ENCODE assay signal across 29 mouse cellular contexts in genomic region chr5:63579409-63579808, GRCm38 (mm10).
DNase-seq lines count a peak whose midpoint lies in the region; ATAC-seq and TF ChIP-seq lines count a peak whose summit lies in the region.
"Had no signal": no experiment of that assay in that cellular context is flagged by ENCODE, and none has a peak within 500 bp of the region (broad histone marks: within the 10 kb centered on the region; RNA-seq: fewer than 3 reads in every experiment).

No protein-coding gene starts in this region.

- ATAC-seq in forebrain, embryonic 14.5 days, result no peak
- ATAC-seq in forebrain, embryonic 11.5 days (replicated peaks; ENCODE audit: low FRiP score), result no peak
- no peak for ATAC-seq in lung, postnatal 0 days
- ATAC-seq: activated CD4-positive, CD25-positive, alpha-beta regulatory T cell, adult 4 months; inflammation-experienced regulatory T-cells, adult 6 months had no signal

- WGBS in forebrain, embryonic 14.5 days, result 72% methylated on average over 2 of the region's 2 CpGs
- WGBS in forebrain, embryonic 11.5 days, result 72% methylated on average over 2 of the region's 2 CpGs
- 32% methylated on average over 2 of the region's 2 CpGs for WGBS in lung, postnatal 0 days

- H3K4me3 ChIP-seq in forebrain, embryonic 14.5 days (ENCODE audit: low read depth, low read length), result no peak overlapping the region
- no peak overlapping the region for H3K4me3 ChIP-seq in forebrain, embryonic 11.5 days (ENCODE audit: low read depth, low read length)
- no peak overlapping the region for H3K4me3 ChIP-seq in lung, postnatal 0 days (ENCODE audit: low read depth, low read length)
- H3K4me3 ChIP-seq: heart, embryonic 13.5 days; hindbrain, embryonic 10.5 days; hindbrain, embryonic 15.5 days; limb, embryonic 10.5 days; limb, embryonic 15.5 days; liver, embryonic 13.5 days; neural tube, embryonic 15.5 days had no signal

- no peaks in the 10 kb centered on the region for H3K27me3 ChIP-seq in forebrain, embryonic 14.5 days (replicated peaks; ENCODE audit: control insufficient read depth, insufficient read depth, low read length)
- H3K27me3 ChIP-seq in forebrain, embryonic 11.5 days (ENCODE audit: control insufficient read depth, insufficient read depth, low read length), result no peaks in the 10 kb centered on the region
- H3K27me3 ChIP-seq in lung, postnatal 0 days (replicated peaks; ENCODE audit: insufficient read depth, low read length), result no peaks in the 10 kb centered on the region
- H3K27me3 ChIP-seq: CH12.LX; heart, embryonic 13.5 days; hindbrain, embryonic 15.5 days; limb, embryonic 15.5 days; liver, embryonic 13.5 days; neural tube, embryonic 15.5 days had no signal

- H3K4me2 ChIP-seq in forebrain, embryonic 14.5 days (ENCODE audit: low read length), result no peak overlapping the region
- no peak overlapping the region for H3K4me2 ChIP-seq in forebrain, embryonic 11.5 days (ENCODE audit: low read depth, low read length, severe bottlenecking)
- no peak overlapping the region for H3K4me2 ChIP-seq in lung, postnatal 0 days (replicated peaks; ENCODE audit: low read depth, low read length)
- H3K4me2 ChIP-seq: heart, embryonic 13.5 days; hindbrain, embryonic 15.5 days; limb, embryonic 15.5 days; liver, embryonic 13.5 days; neural tube, embryonic 15.5 days had no signal

- DNase-seq in forebrain, embryonic 14.5 days (ENCODE audit: low spot score), result peak; percentile 30
- DNase-seq in forebrain, embryonic 11.5 days (ENCODE audit: low spot score), result no peak
- peak; percentile 2 for DNase-seq in layer of hippocampus, adult 9-10 months (ENCODE audit: low spot score)
- DNase-seq in layer of hippocampus, postnatal 36 days, result no peak
- DNase-seq in lung, postnatal 0 days (ENCODE audit: low spot score), result peak; percentile 5
- no peak for DNase-seq in lung, postnatal 25 days (ENCODE audit: low spot score)
- DNase-seq in brain, adult 2 months (ENCODE audit: low read depth, low spot score), result peak; percentile 56
- no peak for DNase-seq in ovary, postnatal 14 days (ENCODE audit: low spot score)
- DNase-seq: adrenal gland, adult 2 months; adrenal gland, postnatal 36 days; cerebellum, adult 11 months; cerebellum, adult 9-10 months; cerebellum, postnatal 36 days; gastrocnemius, postnatal 10 days; heart, postnatal 10 days; kidney, adult 11 months; kidney, postnatal 14 days; liver, embryonic 13.5 days; lung, adult 18-20 months; lung, postnatal 10 days had no signal

- H3K27ac ChIP-seq in forebrain, embryonic 14.5 days (ENCODE audit: low read depth, low read length), result no peak overlapping the region
- no peak overlapping the region for H3K27ac ChIP-seq in forebrain, embryonic 11.5 days (ENCODE audit: low read depth, low read length)
- H3K27ac ChIP-seq in lung, postnatal 0 days (ENCODE audit: low read length), result no peak overlapping the region
- H3K27ac ChIP-seq: heart, embryonic 13.5 days; hindbrain, embryonic 10.5 days; hindbrain, embryonic 15.5 days; limb, embryonic 10.5 days; limb, embryonic 15.5 days; liver, embryonic 13.5 days; neural tube, embryonic 15.5 days had no signal

- H3K36me3 ChIP-seq in forebrain, embryonic 14.5 days (ENCODE audit: control insufficient read depth, insufficient read depth, low read length), result no peaks in the 10 kb centered on the region
- H3K36me3 ChIP-seq in forebrain, embryonic 11.5 days (ENCODE audit: control insufficient read depth, insufficient read depth, low read length), result no peaks in the 10 kb centered on the region
- no peaks in the 10 kb centered on the region for H3K36me3 ChIP-seq in lung, postnatal 0 days (ENCODE audit: insufficient read depth, low read length)
- H3K36me3 ChIP-seq: heart, embryonic 13.5 days; hindbrain, embryonic 10.5 days; hindbrain, embryonic 15.5 days; limb, embryonic 10.5 days; limb, embryonic 15.5 days; liver, embryonic 13.5 days; neural tube, embryonic 15.5 days had no signal

- H3K4me1 ChIP-seq in forebrain, embryonic 14.5 days (ENCODE audit: control insufficient read depth, insufficient read depth, low read length), result no peaks in the 10 kb centered on the region
- no peaks in the 10 kb centered on the region for H3K4me1 ChIP-seq in forebrain, embryonic 11.5 days (replicated peaks; ENCODE audit: control insufficient read depth, insufficient read depth, low read length)
- no peaks in the 10 kb centered on the region for H3K4me1 ChIP-seq in lung, postnatal 0 days (ENCODE audit: insufficient read depth, low read depth, low read length)
- H3K4me1 ChIP-seq: heart, embryonic 13.5 days; hindbrain, embryonic 10.5 days; hindbrain, embryonic 15.5 days; limb, embryonic 10.5 days; limb, embryonic 15.5 days; liver, embryonic 13.5 days; neural tube, embryonic 15.5 days had no signal

- H3K9me3 ChIP-seq in forebrain, embryonic 14.5 days (replicated peaks; ENCODE audit: control insufficient read depth, low read length), result no peaks in the 10 kb centered on the region
- H3K9me3 ChIP-seq in forebrain, embryonic 11.5 days (ENCODE audit: control insufficient read depth, low read length), result no peaks in the 10 kb centered on the region
- H3K9me3 ChIP-seq in lung, postnatal 0 days (ENCODE audit: low read length), result no peaks in the 10 kb centered on the region
- H3K9me3 ChIP-seq: heart, embryonic 13.5 days; hindbrain, embryonic 10.5 days; hindbrain, embryonic 15.5 days; limb, embryonic 10.5 days; limb, embryonic 15.5 days; liver, embryonic 13.5 days; neural tube, embryonic 15.5 days had no signal

- no peak for TF ChIP-seq EP300 in lung, postnatal 0 days (IDR thresholded peaks at IDR 0.05)

- H3K9ac ChIP-seq in forebrain, embryonic 14.5 days (ENCODE audit: low read length), result no peak overlapping the region
- H3K9ac ChIP-seq in forebrain, embryonic 11.5 days (ENCODE audit: low read length), result no peak overlapping the region
- no peak overlapping the region for H3K9ac ChIP-seq in lung, postnatal 0 days (replicated peaks; ENCODE audit: low read depth)
- H3K9ac ChIP-seq: heart, embryonic 13.5 days; hindbrain, embryonic 15.5 days; limb, embryonic 15.5 days; liver, embryonic 13.5 days; neural tube, embryonic 15.5 days had no signal

- no peak for TF ChIP-seq CTCF in lung, postnatal 0 days (IDR thresholded peaks at IDR 0.05)

Comparison
In these comparisons a context has a peak if more than half of its experiments do, and no peak if none do; other contexts are left out.
1. DNase-seq: peak in forebrain, embryonic 14.5 days (single experiment), layer of hippocampus, adult 9-10 months (single experiment), lung, postnatal 0 days (single experiment) and brain, adult 2 months (single experiment); none in forebrain, embryonic 11.5 days (single experiment), layer of hippocampus, postnatal 36 days (0 of 2), lung, postnatal 25 days (single experiment) and ovary, postnatal 14 days (single experiment).